Mouse (Mus musculus): ENCODE results near the gene Tnfsf10. TPM values are rescaled to one million over a fixed set of nuclear protein-coding genes. Genes with fewer than 3 reads are reported as not detected.
"Not testable (repeated sequence)": the region's sequence is repeated elsewhere in the genome, so short reads cannot be mapped to it uniquely, and the experiment has no call there.

The Tnfsf10 gene
- total RNA-seq, 2 experiments from 2014 or later = 3.7 to 15.2 TPM

DNA sequence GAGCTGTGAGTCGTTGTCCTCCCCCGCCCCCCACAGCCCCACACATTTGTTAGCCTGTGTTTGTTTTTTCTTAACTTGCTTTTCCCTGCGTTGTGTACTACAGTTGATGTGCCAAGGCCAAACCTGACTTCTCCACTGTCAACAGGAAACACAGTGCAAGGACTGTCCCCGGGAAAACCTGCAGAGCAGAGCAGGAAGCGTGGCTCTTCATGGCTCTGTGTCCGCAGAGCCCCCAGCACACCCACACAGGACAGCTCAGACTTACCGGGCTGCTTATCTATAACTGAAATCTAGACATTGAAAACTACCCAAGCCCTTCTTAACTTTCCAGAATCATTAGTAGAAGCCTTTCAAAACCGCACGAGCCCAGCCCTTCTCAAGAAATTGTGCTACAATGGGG lies 31.8 kb upstream of the Tnfsf10 start:
- no peak for DNase-seq
- Histone ChIP-seq H3K27ac (peak overlapping the region; percentile 20; the same call in 1 of the 2 replicates), H3K4me3 (no peak overlapping the region)
- TF ChIP-seq CTCF (IDR thresholded peaks at IDR 0.05) = no peak
- intact Hi-C loops (cut with DNase I) = no loop called here

GRCm38 (mm10) chr3:27288301-27288700 lies 28.5 kb upstream of the Tnfsf10 start:
- H3K4me3 ChIP-seq = no peak overlapping the region
- no peak for TF ChIP-seq CTCF (IDR thresholded peaks at IDR 0.05)
- H3K27ac ChIP-seq = peak overlapping the region; percentile 63
- intact Hi-C loops (cut with DNase I) = no loop called here
- DNase-seq = no peak

GRCm38 (mm10) chr3:27288909-27289308 lies 27.9 kb upstream of the Tnfsf10 start:
- DNase-seq = peak; percentile 53
- Histone ChIP-seq H3K4me3 (no peak overlapping the region; the same call in 1 of the 2 replicates), H3K27ac (peak overlapping the region; percentile 63)
- TF ChIP-seq CTCF (IDR thresholded peaks at IDR 0.05) = no peak
- intact Hi-C loops (cut with DNase I) = no loop called here

DNA sequence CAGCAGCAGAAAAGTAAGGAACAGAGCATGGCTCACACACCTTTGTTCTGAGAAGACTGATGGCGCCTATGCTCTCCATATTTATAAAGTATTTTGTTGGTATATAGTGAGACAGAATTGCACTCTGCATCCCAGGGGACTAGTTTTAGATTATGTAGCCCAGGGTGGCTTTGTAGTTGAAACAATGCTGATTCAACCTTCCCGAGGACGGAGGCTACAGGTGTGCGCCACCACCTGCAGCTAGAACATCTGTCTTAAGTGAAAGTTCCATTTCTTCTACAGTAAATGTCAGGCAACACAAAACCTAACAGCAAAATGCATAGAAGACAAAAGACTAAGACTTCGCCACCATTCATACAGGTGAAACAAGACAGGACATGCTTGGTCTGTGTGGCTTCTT lies 26.5 kb upstream of the Tnfsf10 start:
- DNase-seq = no peak
- no peak for TF ChIP-seq CTCF (IDR thresholded peaks at IDR 0.05)
- Histone ChIP-seq H3K4me3 (no peak overlapping the region), H3K27ac (no peak overlapping the region; the same call in 1 of the 2 replicates)
- intact Hi-C loops (cut with DNase I) = no loop called here

- intact Hi-C loops (cut with DNase I); H3K4me3 ChIP-seq; DNase-seq; H3K27ac ChIP-seq: not testable (repeated sequence)
These were observed 25.9 kb upstream of the Tnfsf10 start for GRCm38 (mm10) chr3:27290945-27291344.

DNA sequence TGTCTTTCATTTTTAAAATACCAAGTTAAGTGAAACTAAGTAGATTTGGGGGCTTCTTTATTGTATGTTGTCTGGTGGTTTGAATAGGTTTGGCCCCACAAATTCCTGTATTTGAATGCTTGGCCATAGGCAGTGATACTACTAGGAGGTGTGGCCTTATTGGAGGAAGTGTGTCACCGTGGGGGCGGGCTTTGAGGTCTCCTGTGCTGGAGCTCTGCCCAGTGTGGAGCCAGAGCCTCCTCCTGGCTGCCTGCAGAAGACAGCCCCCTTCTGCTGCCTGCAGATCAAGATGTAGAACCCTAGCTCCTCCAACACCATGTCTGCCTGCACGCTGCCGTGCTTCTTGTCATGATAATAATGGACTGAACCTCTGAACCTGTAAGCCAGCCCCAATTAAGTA lies 25.4 kb upstream of the Tnfsf10 start:
- intact Hi-C loops (cut with DNase I); H3K4me3 ChIP-seq; H3K27ac ChIP-seq; DNase-seq: not testable (repeated sequence)

GRCm38 (mm10) chr3:27293645-27294385 lies 23.0 kb upstream of the Tnfsf10 start:
- intact Hi-C loops (cut with DNase I) = no loop called here
- DNase-seq = no peak
- no peak overlapping the region for H3K27ac ChIP-seq
- TF ChIP-seq CTCF (IDR thresholded peaks at IDR 0.05) = no peak
- H3K4me3 ChIP-seq = no peak overlapping the region

GRCm38 (mm10) chr3:27300451-27300850 lies 16.4 kb upstream of the Tnfsf10 start:
- Histone ChIP-seq H3K27ac (no peak overlapping the region), H3K4me3 (no peak overlapping the region)
- TF ChIP-seq CTCF (IDR thresholded peaks at IDR 0.05) = no peak
- DNase-seq = no peak
- intact Hi-C loops (cut with DNase I) = no loop called here

GRCm38 (mm10) chr3:27302339-27303022 lies 14.3 kb upstream of the Tnfsf10 start:
- H3K27ac ChIP-seq = no peak overlapping the region
- no peak for TF ChIP-seq CTCF (IDR thresholded peaks at IDR 0.05)
- no peak for DNase-seq
- intact Hi-C loops (cut with DNase I) = no loop called here
- H3K4me3 ChIP-seq = no peak overlapping the region

- no peak for TF ChIP-seq CTCF (IDR thresholded peaks at IDR 0.05)
- H3K4me3 ChIP-seq = no peak overlapping the region
- DNase-seq = no peak
- no peak overlapping the region for H3K27ac ChIP-seq
- intact Hi-C loops (cut with DNase I) = no loop called here
These were observed 10.0 kb upstream of the Tnfsf10 start for GRCm38 (mm10) chr3:27306815-27307214.

- DNase-seq = peak; percentile 79
- no peak for TF ChIP-seq CTCF (IDR thresholded peaks at IDR 0.05)
- intact Hi-C loops (cut with DNase I) = no loop called here
These were observed 5.9 kb upstream of the Tnfsf10 start for GRCm38 (mm10) chr3:27310973-27311372.

GRCm38 (mm10) chr3:27311475-27311874 lies 5.4 kb upstream of the Tnfsf10 start:
- peak; percentile 65 for DNase-seq
- peak overlapping the region; percentile 85 for H3K27ac ChIP-seq
- H3K4me3 ChIP-seq = no peak overlapping the region
- intact Hi-C loops (cut with DNase I) = no loop called here
- no peak for TF ChIP-seq CTCF (IDR thresholded peaks at IDR 0.05)

More at GRCm38 (mm10) chr3:27310973-27311372, 5.9 kb upstream of the Tnfsf10 start:
- Histone ChIP-seq H3K27ac (peak overlapping the region; percentile 85), H3K4me3 (0 out of 2 replicates have a peak overlapping the region, but pooled peaks have one; percentile 6)

- Histone ChIP-seq H3K27ac (peak overlapping the region; percentile 46; the same call in 1 of the 2 replicates), H3K4me3 (no peak overlapping the region)
- no peak for TF ChIP-seq CTCF (IDR thresholded peaks at IDR 0.05)
- intact Hi-C loops (cut with DNase I) = no loop called here
- DNase-seq = peak; percentile 54
These were observed 2.2 kb upstream of the Tnfsf10 start for GRCm38 (mm10) chr3:27314506-27315164.
